Comparison of ENCODE assay signal across 8 mouse cellular contexts in the genomic region with DNA sequence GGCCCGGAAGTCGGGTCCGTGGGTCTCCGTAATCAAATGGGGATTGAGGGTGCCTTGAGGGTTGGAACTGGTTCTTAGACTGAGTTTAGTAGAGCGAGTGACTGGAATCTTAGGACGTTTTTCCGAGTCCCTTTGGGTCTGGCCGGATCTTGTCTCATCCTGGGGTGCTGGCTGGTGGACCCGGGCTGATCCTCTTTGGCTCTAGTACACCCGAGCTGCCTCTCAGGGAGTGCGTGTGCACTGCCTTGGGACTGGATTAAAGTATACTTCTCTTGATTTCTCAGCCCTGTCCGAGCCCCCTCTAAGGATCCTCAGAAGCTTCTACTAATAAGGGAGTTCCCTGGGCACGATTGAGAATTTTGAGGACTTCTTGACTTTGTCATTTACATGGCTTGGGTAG. TPM values are rescaled to one million over a fixed set of nuclear protein-coding genes. Genes with fewer than 3 reads are reported as not detected.
A peak's percentile ranks its signal among the peaks of the same experiment; 100 is the strongest.
DNase-seq lines count a peak whose midpoint lies in the region; ATAC-seq and TF ChIP-seq lines count a peak whose summit lies in the region.

No protein-coding gene starts in this region.

- no peak for TF ChIP-seq POLR2A in thymus, adult 2 months (IDR thresholded peaks at IDR 0.05; ENCODE audit: control insufficient read depth, extremely low read depth, insufficient read depth, low read length, poor library complexity)

- ATAC-seq in cerebellum, adult (ENCODE audit: insufficient number of reproducible peaks, low FRiP score, low TSS enrichment) = peak; percentile 16; the same call in 1 of the 2 replicates
- ATAC-seq in liver, embryonic 14.5 days (ENCODE audit: insufficient read depth) = peak; percentile 30

- H3K4me2 ChIP-seq in liver, embryonic 14.5 days (ENCODE audit: low read depth) = peak overlapping the region; percentile 77

- no peak for TF ChIP-seq EP300 in liver, embryonic 14.5 days (IDR thresholded peaks at IDR 0.05; ENCODE audit: low read depth)

- peak overlapping the region; percentile 63 for H3K27ac ChIP-seq in thymus, adult 2 months (ENCODE audit: control insufficient read depth, insufficient read depth, low read length)
- H3K27ac ChIP-seq in liver, embryonic 14.5 days = peak overlapping the region; percentile 69

- H3K27me3 ChIP-seq in thymus, adult 2 months (ENCODE audit: control insufficient read depth, insufficient read depth, low read length) = no peaks in the 10 kb centered on the region
- no peaks in the 10 kb centered on the region for H3K27me3 ChIP-seq in liver, embryonic 14.5 days (ENCODE audit: control insufficient read depth, insufficient read depth, low read length)

- DNase-seq in cerebellum, postnatal 4 days (ENCODE audit: low spot score in 2 of 2) = no peak
- no peak for DNase-seq in thymus, adult 2 months
- no peak for DNase-seq in thymus, postnatal 4 days
- no peak for DNase-seq in liver, embryonic 14.5 days (ENCODE audit: low read depth in 3 of 3, low spot score in 3 of 3)
- DNase-seq in MN1 (ENCODE audit: low spot score) = no peak
- no peak for DNase-seq in spleen, postnatal 10 days (ENCODE audit: low spot score in 2 of 2)
- DNase-seq in cerebellum, adult 8-10 months = no peak

- no peaks in the 10 kb centered on the region; the same call in 1 of the 2 replicates for H3K4me1 ChIP-seq in thymus, adult 2 months (replicated peaks; ENCODE audit: control insufficient read depth, insufficient read depth, low read length)
- H3K4me1 ChIP-seq in liver, embryonic 14.5 days (replicated peaks; ENCODE audit: control insufficient read depth in 2 of 2, insufficient read depth in 2 of 2, low read length in 1 of 2) = peaks cover 0 to 8% of the 10 kb centered on the region in 2 experiments; a peak in 3 of 4 replicates

- WGBS in thymus, adult 2 months = 2% methylated on average over 13 of the region's 13 CpGs
- 17% methylated on average over 13 of the region's 13 CpGs for WGBS in liver, embryonic 14.5 days (ENCODE audit: insufficient replicate concordance)

- peak overlapping the region; percentile 74 for H3K9ac ChIP-seq in liver, embryonic 14.5 days (replicated peaks)

- TF ChIP-seq CTCF in thymus, adult 2 months (IDR thresholded peaks at IDR 0.05; ENCODE audit: borderline replicate concordance, control insufficient read depth, extremely low read depth, insufficient read depth, low read length, poor library complexity) = no peak
- no peak for TF ChIP-seq CTCF in liver, embryonic 14.5 days (IDR thresholded peaks at IDR 0.05; ENCODE audit: low read depth)

- no peaks in the 10 kb centered on the region for H3K9me3 ChIP-seq in liver, embryonic 14.5 days (ENCODE audit: control insufficient read depth, low read length)

- H3K4me3 ChIP-seq in thymus, adult 2 months (ENCODE audit: control insufficient read depth, insufficient read depth, low read length) = peak overlapping the region; percentile 97
- H3K4me3 ChIP-seq in liver, embryonic 14.5 days (ENCODE audit: insufficient read depth in 1 of 2, low read depth in 2 of 2, low read length in 2 of 2) = peak overlapping the region; percentile 77 to 93

- H3K36me3 ChIP-seq in thymus, adult 2 months (ENCODE audit: control insufficient read depth, insufficient read depth, low read length) = peaks cover 10% of the 10 kb centered on the region
- H3K36me3 ChIP-seq in liver, embryonic 14.5 days (replicated peaks; ENCODE audit: control insufficient read depth, insufficient read depth, low read depth) = peaks cover 6% of the 10 kb centered on the region

RNA-seq across cellular contexts. Expression of a gene that starts 0.4 kb away (rescaled TPM):
- 7.2 and 7.4 TPM in 2 replicates for polyA plus RNA-seq in thymus, adult 2 months (2012; rRNA removed)
- 8.2 and 9.0 TPM in 2 replicates for polyA plus RNA-seq in liver, embryonic 14.5 days (2012; rRNA removed)
- polyA plus RNA-seq in liver, embryonic 14.5 days (2014; fragmentation: Nextera tagmentation; extraction: Ambion mirVana) = 11.5 and 14.4 TPM in 2 replicates

RNA-seq across cellular contexts. Expression of a gene that starts 16.8 kb away (rescaled TPM):
- polyA plus RNA-seq in thymus, adult 2 months (2012; rRNA removed) = 0.59 and 3.9 TPM in 2 replicates
- 0.06 TPM in 1 of 2 replicates, not detected in the other for polyA plus RNA-seq in liver, embryonic 14.5 days (2012; rRNA removed)
- polyA plus RNA-seq in liver, embryonic 14.5 days (2014; fragmentation: Nextera tagmentation; extraction: Ambion mirVana) = not detected in 2 replicates

RNA-seq across cellular contexts. Expression of a gene that starts 46.8 kb away (rescaled TPM):
- polyA plus RNA-seq in thymus, adult 2 months (2012; rRNA removed) = 0.36 and 0.49 TPM in 2 replicates
- polyA plus RNA-seq in liver, embryonic 14.5 days (2012; rRNA removed) = 0.73 and 1.0 TPM in 2 replicates
- 0.69 and 0.71 TPM in 2 replicates for polyA plus RNA-seq in liver, embryonic 14.5 days (2014; fragmentation: Nextera tagmentation; extraction: Ambion mirVana)
